9 mouse cellular contexts compared by ENCODE assay signal in genomic region chr11:117826164-117826563, GRCm38 (mm10). TPM values are rescaled to one million over a fixed set of nuclear protein-coding genes. Genes with fewer than 3 reads are reported as not detected.
DNase-seq lines count a peak whose midpoint lies in the region; ATAC-seq and TF ChIP-seq lines count a peak whose summit lies in the region.
"Had no signal": no experiment of that assay in that cellular context is flagged by ENCODE, and none has a peak within 500 bp of the region (broad histone marks: within the 10 kb centered on the region; RNA-seq: fewer than 3 reads in every experiment).

No protein-coding gene starts in this region.

- no peaks in the 10 kb centered on the region for H3K27me3 ChIP-seq in spleen, adult 2 months (ENCODE audit: control insufficient read depth, insufficient read depth, low read length)
- no peaks in the 10 kb centered on the region for H3K27me3 ChIP-seq in limb, embryonic 14.5 days (ENCODE audit: control insufficient read depth, insufficient read depth, low read length)
- no peaks in the 10 kb centered on the region for H3K27me3 ChIP-seq in stomach, embryonic 15.5 days (replicated peaks)

- H3K36me3 ChIP-seq in spleen, adult 2 months (ENCODE audit: control insufficient read depth, insufficient read depth, low read length): peaks cover 6% of the 10 kb centered on the region
- peaks cover 21% of the 10 kb centered on the region for H3K36me3 ChIP-seq in limb, embryonic 14.5 days (ENCODE audit: control insufficient read depth, insufficient read depth, low read length)
- peaks cover 11% of the 10 kb centered on the region; the same call in 1 of the 2 replicates for H3K36me3 ChIP-seq in stomach, embryonic 15.5 days

- H3K4me1 ChIP-seq in spleen, adult 2 months (ENCODE audit: control insufficient read depth, insufficient read depth, insufficient read length): peaks cover 27% of the 10 kb centered on the region; the same call in 1 of the 2 replicates
- H3K4me1 ChIP-seq in embryonic fibroblast, embryonic 13.5 days (ENCODE audit: control insufficient read depth, insufficient read depth, low read length): peaks cover 43% of the 10 kb centered on the region
- peaks cover 46% of the 10 kb centered on the region for H3K4me1 ChIP-seq in limb, embryonic 14.5 days (ENCODE audit: control insufficient read depth, insufficient read depth, low read length)
- peaks cover 86% of the 10 kb centered on the region for H3K4me1 ChIP-seq in stomach, embryonic 15.5 days

- DNase-seq in spleen, adult 2 months (ENCODE audit: low read depth in 1 of 2, low spot score in 2 of 2): no peak
- DNase-seq in spleen, postnatal 4 days (ENCODE audit: low spot score in 2 of 2): no peak
- peak; percentile 60 for DNase-seq in limb, embryonic 14.5 days (ENCODE audit: low spot score)
- DNase-seq in spleen, postnatal 10 days (ENCODE audit: low spot score in 2 of 2): no peak
- no peak for DNase-seq in gastrocnemius, adult 18-20 months (ENCODE audit: low spot score)
- no peak for DNase-seq in adrenal gland, postnatal 25 days

- H3K9ac ChIP-seq in limb, embryonic 14.5 days (ENCODE audit: low read depth, low read length, severe bottlenecking): peak overlapping the region; percentile 70
- peak overlapping the region; percentile 42 for H3K9ac ChIP-seq in stomach, embryonic 15.5 days

- 0 out of 2 replicates have a peak overlapping the region, but pooled peaks have one; percentile 37 for H3K4me3 ChIP-seq in spleen, adult 2 months (ENCODE audit: extremely low read depth, insufficient read depth, insufficient read length)
- peak overlapping the region; percentile 65 for H3K4me3 ChIP-seq in embryonic fibroblast, embryonic 13.5 days (ENCODE audit: insufficient read depth, low read length)
- H3K4me3 ChIP-seq in limb, embryonic 14.5 days (replicated peaks; ENCODE audit: low read length): peak overlapping the region; percentile 58
- H3K4me3 ChIP-seq in stomach, embryonic 15.5 days (replicated peaks): peak overlapping the region; percentile 62

- TF ChIP-seq CTCF in spleen, adult 2 months (IDR thresholded peaks at IDR 0.05; ENCODE audit: extremely low read depth, insufficient read depth, insufficient read length, insufficient replicate concordance): no peak
- no peak for TF ChIP-seq CTCF in embryonic fibroblast, embryonic 13.5 days (IDR thresholded peaks at IDR 0.05; ENCODE audit: borderline replicate concordance, insufficient read depth, low read length)

- H3K9me3 ChIP-seq in limb, embryonic 14.5 days (ENCODE audit: control insufficient read depth, low read length): no peaks in the 10 kb centered on the region
- H3K9me3 ChIP-seq in stomach, embryonic 15.5 days: no peaks in the 10 kb centered on the region

- no peak for TF ChIP-seq POLR2A in spleen, adult 2 months (IDR thresholded peaks at IDR 0.05; ENCODE audit: low read depth, low read length)
- peak; percentile 31; the same call in 1 of the 2 replicates for TF ChIP-seq POLR2A in embryonic fibroblast, embryonic 13.5 days (IDR thresholded peaks at IDR 0.05; ENCODE audit: low read depth, low read length)
- TF ChIP-seq POLR2A in limb, embryonic 14.5 days (IDR thresholded peaks at IDR 0.05; ENCODE audit: borderline replicate concordance, extremely low read depth, insufficient read depth, insufficient read length): no peak

- ATAC-seq in limb, embryonic 14.5 days (ENCODE audit: low FRiP score, low read depth): peak; percentile 24; the same call in 1 of the 2 replicates
- no peak for ATAC-seq in stomach, embryonic 15.5 days (ENCODE audit: insufficient read depth, low FRiP score, low read depth)

- H3K27ac ChIP-seq in spleen, adult 2 months (ENCODE audit: insufficient read depth, low read length): peak overlapping the region; percentile 94; the same call in 1 of the 2 replicates
- peak overlapping the region; percentile 95 for H3K27ac ChIP-seq in embryonic fibroblast, embryonic 13.5 days (ENCODE audit: insufficient read depth, low read length)
- H3K27ac ChIP-seq in limb, embryonic 14.5 days (replicated peaks; ENCODE audit: low read depth, low read length): peak overlapping the region; percentile 90
- H3K27ac ChIP-seq in stomach, embryonic 15.5 days: peak overlapping the region; percentile 95

- H3K4me2 ChIP-seq in limb, embryonic 14.5 days (replicated peaks; ENCODE audit: low read depth, low read length, severe bottlenecking): peak overlapping the region; percentile 91
- H3K4me2 ChIP-seq in stomach, embryonic 15.5 days: peak overlapping the region; percentile 93

- WGBS in spleen, adult 2 months: 60% methylated on average over 5 of the region's 5 CpGs
- 4% methylated on average over 5 of the region's 5 CpGs for WGBS in limb, embryonic 14.5 days
- WGBS in stomach, embryonic 15.5 days: 11% methylated on average over 5 of the region's 5 CpGs

RNA-seq across cellular contexts. Expression of gene Tk1, which starts 0.3 kb away (rescaled TPM):
- polyA plus RNA-seq in spleen, adult 2 months (2012; rRNA removed): 61.6 and 68.4 TPM in 2 replicates
- 48.4 and 61.9 TPM in 2 replicates for polyA plus RNA-seq in embryonic fibroblast, embryonic 13.5 days (2011; ENCODE audit: insufficient read length, low read depth, missing spikeins)
- 160 and 175 TPM in 2 replicates for polyA plus RNA-seq in limb, embryonic 14.5 days (2012; rRNA removed)
- 128 and 132 TPM in 2 replicates for polyA plus RNA-seq in limb, embryonic 14.5 days (2014; fragmentation: Nextera tagmentation; extraction: Ambion mirVana)
- 139 and 142 TPM in 2 replicates for polyA plus RNA-seq in stomach, embryonic 15.5 days (2015; fragmentation: Nextera tagmentation; extraction: Ambion mirVana)
- 1 to 10 TPM; 3.0 to 4.7 TPM for total RNA-seq in gastrocnemius, adult 18-20 months (2021)
- 14.3 and 18.4 TPM in 2 replicates for total RNA-seq in adrenal gland, postnatal 25 days (2021)

RNA-seq across cellular contexts. Expression of gene Afmid, which starts 0.4 kb away (rescaled TPM):
- 18.5 and 19.2 TPM in 2 replicates for polyA plus RNA-seq in spleen, adult 2 months (2012; rRNA removed)
- polyA plus RNA-seq in embryonic fibroblast, embryonic 13.5 days (2011; ENCODE audit: insufficient read length, low read depth, missing spikeins): 5.6 and 6.4 TPM in 2 replicates
- polyA plus RNA-seq in limb, embryonic 14.5 days (2012; rRNA removed): 10.4 TPM in 2 replicates
- 4.6 and 5.3 TPM in 2 replicates for polyA plus RNA-seq in limb, embryonic 14.5 days (2014; fragmentation: Nextera tagmentation; extraction: Ambion mirVana)
- polyA plus RNA-seq in stomach, embryonic 15.5 days (2015; fragmentation: Nextera tagmentation; extraction: Ambion mirVana): 7.2 and 7.4 TPM in 2 replicates
- total RNA-seq in gastrocnemius, adult 18-20 months (2021): 1 to 10 TPM; 2.8 to 4.5 TPM
- 10.1 and 13.2 TPM in 2 replicates for total RNA-seq in adrenal gland, postnatal 25 days (2021)

RNA-seq across cellular contexts. Expression of gene Gm20708, which starts 16.7 kb away (rescaled TPM):
- 0.25 TPM in 1 of 2 replicates, not detected in the other for polyA plus RNA-seq in spleen, adult 2 months (2012; rRNA removed)
- polyA plus RNA-seq in embryonic fibroblast, embryonic 13.5 days (2011; ENCODE audit: insufficient read length, low read depth, missing spikeins): 0.49 TPM in 1 of 2 replicates, not detected in the other
- polyA plus RNA-seq in limb, embryonic 14.5 days (2012; rRNA removed): 0.17 and 0.62 TPM in 2 replicates
- 0.59 and 0.92 TPM in 2 replicates for polyA plus RNA-seq in limb, embryonic 14.5 days (2014; fragmentation: Nextera tagmentation; extraction: Ambion mirVana)
- polyA plus RNA-seq in stomach, embryonic 15.5 days (2015; fragmentation: Nextera tagmentation; extraction: Ambion mirVana): 0.53 and 1.3 TPM in 2 replicates
- total RNA-seq in gastrocnemius, adult 18-20 months (2021): under 1 TPM; 0.47 to 0.68 TPM
- total RNA-seq in adrenal gland, postnatal 25 days (2021): 1.00 and 1.8 TPM in 2 replicates
- total RNA-seq: hematopoietic stem cell, adult 5-6 weeks had no signal

RNA-seq across cellular contexts. Expression of gene Syngr2, which starts 16.7 kb away (rescaled TPM):
- polyA plus RNA-seq in spleen, adult 2 months (2012; rRNA removed): 188 and 245 TPM in 2 replicates
- polyA plus RNA-seq in embryonic fibroblast, embryonic 13.5 days (2011; ENCODE audit: insufficient read length, low read depth, missing spikeins): 66.9 and 68.6 TPM in 2 replicates
- polyA plus RNA-seq in limb, embryonic 14.5 days (2012; rRNA removed): 41.4 and 58.5 TPM in 2 replicates
- 68.3 and 75.8 TPM in 2 replicates for polyA plus RNA-seq in limb, embryonic 14.5 days (2014; fragmentation: Nextera tagmentation; extraction: Ambion mirVana)
- 132 and 137 TPM in 2 replicates for polyA plus RNA-seq in stomach, embryonic 15.5 days (2015; fragmentation: Nextera tagmentation; extraction: Ambion mirVana)
- total RNA-seq in gastrocnemius, adult 18-20 months (2021): 100 to 1,000 TPM; 182 to 192 TPM
- total RNA-seq in adrenal gland, postnatal 25 days (2021): 98.3 and 108 TPM in 2 replicates

RNA-seq across cellular contexts. Expression of gene Birc5, which starts 22.9 kb away (rescaled TPM):
- polyA plus RNA-seq in spleen, adult 2 months (2012; rRNA removed): 11.6 and 14.1 TPM in 2 replicates
- 73.3 and 86.8 TPM in 2 replicates for polyA plus RNA-seq in embryonic fibroblast, embryonic 13.5 days (2011; ENCODE audit: insufficient read length, low read depth, missing spikeins)
- polyA plus RNA-seq in limb, embryonic 14.5 days (2012; rRNA removed): 128 and 138 TPM in 2 replicates
- 267 and 276 TPM in 2 replicates for polyA plus RNA-seq in limb, embryonic 14.5 days (2014; fragmentation: Nextera tagmentation; extraction: Ambion mirVana)
- 293 and 308 TPM in 2 replicates for polyA plus RNA-seq in stomach, embryonic 15.5 days (2015; fragmentation: Nextera tagmentation; extraction: Ambion mirVana)
- total RNA-seq in gastrocnemius, adult 18-20 months (2021): not detected
- total RNA-seq in adrenal gland, postnatal 25 days (2021): 5.2 and 8.5 TPM in 2 replicates
